Mouse (Mus musculus): ENCODE data around the gene Ppp4r1.

The Ppp4r1 gene

DNA sequence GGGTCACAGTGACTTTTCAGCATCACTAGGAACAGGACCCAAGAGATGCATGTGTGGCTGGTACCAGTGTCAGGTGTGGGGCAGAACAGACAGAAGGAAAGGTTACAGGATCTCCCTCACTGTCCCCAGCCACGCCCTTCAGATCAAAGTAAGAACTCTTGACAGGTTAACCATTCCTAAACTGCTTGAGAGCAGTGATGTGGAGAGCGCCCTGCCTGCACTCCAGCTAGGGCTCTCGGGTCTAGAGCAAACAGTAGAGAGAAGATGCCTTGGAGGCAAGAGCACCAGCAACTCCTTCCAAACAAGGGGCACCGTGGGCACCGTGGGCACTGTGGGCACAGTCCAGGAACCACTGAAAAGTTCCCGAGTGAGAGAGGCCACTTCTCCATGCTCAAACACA is 71.0 kb downstream of the Ppp4r1 start:
- no peak for DNase-seq (ENCODE audit: low read depth, low spot score)

DNA sequence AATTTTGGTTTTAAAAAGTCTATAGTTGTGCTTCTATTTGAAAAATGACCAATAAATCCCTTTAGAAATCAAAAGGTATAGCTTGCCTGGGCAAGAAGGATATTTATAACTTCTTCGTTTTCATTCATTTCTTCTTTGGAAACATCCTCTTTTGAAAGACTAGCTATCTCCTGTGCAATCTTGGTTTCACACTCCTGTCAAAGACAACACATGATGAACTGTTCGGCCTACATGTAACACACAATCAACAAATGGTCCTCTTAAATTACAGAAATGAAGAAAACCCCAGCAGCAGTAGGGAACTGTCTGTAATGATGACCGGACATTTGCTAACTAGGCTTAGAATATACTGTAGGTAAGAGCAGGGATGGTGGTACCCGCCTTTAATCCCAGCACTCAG is 71.6 kb downstream of the Ppp4r1 start:
- no peak for DNase-seq (ENCODE audit: low read depth, low spot score)

DNA sequence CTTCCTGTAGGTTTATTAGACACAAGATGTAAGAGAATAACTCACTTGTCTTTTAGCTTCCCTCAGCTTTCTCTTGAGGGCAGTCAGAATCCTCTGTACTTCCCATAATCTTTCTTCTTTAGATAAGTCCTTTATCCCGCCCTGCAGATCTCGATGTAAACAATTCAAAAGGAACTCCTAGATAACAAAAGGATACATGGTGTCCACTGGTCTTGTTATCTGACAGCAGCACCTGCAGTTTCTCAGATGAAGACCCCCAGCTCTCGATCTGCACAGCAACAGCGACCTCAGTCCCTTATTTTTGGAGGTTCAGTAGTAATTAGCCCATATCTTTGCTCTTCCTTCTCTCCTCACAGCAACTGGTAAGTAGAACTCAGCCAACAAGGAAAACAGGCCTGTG is 75.2 kb downstream of the Ppp4r1 start:
- DNase-seq (ENCODE audit: low read depth, low spot score), result no peak

DNA sequence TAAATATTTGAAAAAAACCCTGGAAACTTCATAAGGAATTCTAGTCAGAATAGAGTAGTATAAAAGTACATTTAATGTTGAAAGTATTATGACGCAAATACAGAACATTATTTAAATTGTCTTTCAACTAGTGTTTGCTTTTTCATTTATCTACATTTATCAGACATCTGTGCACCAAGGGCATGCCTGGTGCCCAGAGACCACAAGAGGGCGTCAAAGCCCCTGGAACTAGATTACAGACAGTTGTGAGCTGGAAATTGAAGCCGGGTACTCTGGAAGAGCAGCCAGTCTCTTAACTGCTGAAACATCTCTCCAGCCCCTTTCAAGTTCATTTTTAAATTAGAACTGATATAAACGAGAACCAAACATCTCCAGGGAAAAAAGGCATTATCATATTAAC is 80.2 kb downstream of the Ppp4r1 start:
- DNase-seq (ENCODE audit: low read depth, low spot score), result no peak

GRCm38 (mm10) chr17:65863830-65864229 is 81.5 kb downstream of the Ppp4r1 start:
- DNase-seq (ENCODE audit: low read depth, low spot score), result no peak

GRCm38 (mm10) chr17:65864742-65865141 is 82.4 kb downstream of the Ppp4r1 start:
- DNase-seq (ENCODE audit: low read depth, low spot score), result no peak

GRCm38 (mm10) chr17:65865265-65865664 is 82.9 kb downstream of the Ppp4r1 start:
- DNase-seq (ENCODE audit: low read depth, low spot score), result no peak

DNA sequence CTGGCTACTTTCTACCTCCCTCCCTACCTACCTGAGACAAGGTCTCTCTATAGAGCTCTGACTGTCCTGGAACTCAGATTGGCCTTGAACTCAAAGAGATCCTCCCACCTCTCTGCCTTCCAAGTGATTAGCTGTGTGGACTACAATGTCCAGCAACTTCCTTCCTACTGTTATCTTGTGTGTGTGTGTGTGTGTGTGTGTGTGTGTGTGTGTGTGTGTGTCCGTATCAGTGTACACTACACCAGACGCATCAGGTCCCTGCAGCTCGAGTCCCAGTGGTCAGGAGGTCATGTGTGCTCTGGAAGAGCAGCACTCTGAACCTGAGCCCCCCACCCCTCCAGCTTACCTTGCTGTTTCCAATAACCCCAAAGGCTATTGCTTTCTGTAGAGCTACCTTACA is 83.8 kb downstream of the Ppp4r1 start:
- DNase-seq (ENCODE audit: low read depth, low spot score), result no peak

DNA sequence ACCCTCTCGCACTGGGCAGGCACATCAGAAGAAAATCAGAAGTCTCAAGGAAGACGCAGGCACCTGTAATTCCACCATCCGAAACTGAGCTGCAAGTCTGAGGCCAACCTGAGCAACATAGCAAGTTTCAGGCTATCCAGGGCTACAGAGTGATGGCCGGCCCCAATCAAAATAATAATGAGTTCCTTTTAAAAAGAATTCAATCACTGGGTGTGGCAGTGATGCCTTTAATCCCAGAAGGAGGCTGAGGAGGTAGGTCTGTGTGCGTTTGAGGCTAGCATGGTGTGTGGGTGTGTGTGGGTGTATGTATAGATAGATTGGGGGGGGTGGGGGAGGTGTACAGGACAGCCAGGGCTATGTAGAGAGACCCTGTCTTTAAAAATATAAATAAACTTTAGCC is 85.6 kb downstream of the Ppp4r1 start:
- DNase-seq (ENCODE audit: low read depth, low spot score), result no peak

- no peak for DNase-seq (ENCODE audit: low read depth, low spot score)
Observed at GRCm38 (mm10) chr17:65869720-65870119, 87.3 kb downstream of the Ppp4r1 start.

DNA sequence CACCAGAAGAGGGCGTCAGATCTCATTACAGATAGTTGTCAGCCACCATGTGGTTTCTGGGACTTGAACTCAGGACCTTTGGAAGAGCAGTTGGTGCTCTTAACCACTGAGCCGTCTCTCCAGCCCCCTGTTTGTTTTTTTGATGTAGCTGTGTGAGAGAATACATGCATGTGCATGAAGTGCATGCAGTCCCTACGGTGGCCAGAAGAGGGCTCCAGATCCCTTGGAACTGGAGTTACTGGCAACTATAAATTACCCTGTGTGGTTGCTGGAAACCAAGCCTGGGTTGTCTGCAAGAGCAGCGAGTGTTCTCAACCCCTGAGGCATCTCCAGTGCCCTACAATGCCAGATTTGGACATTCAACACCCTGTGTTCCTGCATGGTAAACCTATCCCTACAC is 87.8 kb downstream of the Ppp4r1 start:
- DNase-seq (ENCODE audit: low read depth, low spot score), result no peak

GRCm38 (mm10) chr17:65871641-65872041 is 89.3 kb downstream of the Ppp4r1 start:
- DNase-seq (ENCODE audit: low read depth, low spot score), result no peak

- DNase-seq (ENCODE audit: low read depth, low spot score), result no peak
Observed at GRCm38 (mm10) chr17:65872051-65872450, 89.7 kb downstream of the Ppp4r1 start.

- no peak for DNase-seq (ENCODE audit: low read depth, low spot score)
Observed at GRCm38 (mm10) chr17:65872652-65873051, 90.3 kb downstream of the Ppp4r1 start.

- DNase-seq (ENCODE audit: low read depth, low spot score), result no peak
Observed at GRCm38 (mm10) chr17:65873156-65873555, 90.8 kb downstream of the Ppp4r1 start.

DNA sequence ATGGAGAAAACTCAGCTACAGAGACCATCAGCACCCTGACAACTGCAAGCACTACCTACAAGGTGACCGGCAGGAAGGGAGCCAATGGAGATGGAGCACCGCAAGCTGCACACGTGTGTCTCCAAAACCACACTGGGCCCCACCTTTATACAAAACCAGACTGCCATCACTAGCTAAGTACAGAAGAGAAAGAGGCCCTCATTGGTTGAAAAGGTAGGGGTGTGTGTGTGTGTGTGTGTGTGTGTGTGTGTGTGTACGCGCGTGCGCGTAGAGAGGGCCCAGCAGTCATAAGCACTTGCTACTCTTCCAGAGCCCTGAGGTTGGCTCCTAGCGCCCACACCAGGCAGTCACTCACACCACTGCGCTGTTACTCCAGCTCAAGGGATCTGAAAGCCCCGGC is 91.5 kb downstream of the Ppp4r1 start:
- DNase-seq (ENCODE audit: low read depth, low spot score), result no peak

- DNase-seq (ENCODE audit: low read depth, low spot score), result no peak
Observed at GRCm38 (mm10) chr17:65877026-65877425, 94.7 kb downstream of the Ppp4r1 start.

GRCm38 (mm10) chr17:65884061-65884669 is 101.8 kb downstream of the Ppp4r1 start:
- DNase-seq (ENCODE audit: low read depth, low spot score), result no peak

DNA sequence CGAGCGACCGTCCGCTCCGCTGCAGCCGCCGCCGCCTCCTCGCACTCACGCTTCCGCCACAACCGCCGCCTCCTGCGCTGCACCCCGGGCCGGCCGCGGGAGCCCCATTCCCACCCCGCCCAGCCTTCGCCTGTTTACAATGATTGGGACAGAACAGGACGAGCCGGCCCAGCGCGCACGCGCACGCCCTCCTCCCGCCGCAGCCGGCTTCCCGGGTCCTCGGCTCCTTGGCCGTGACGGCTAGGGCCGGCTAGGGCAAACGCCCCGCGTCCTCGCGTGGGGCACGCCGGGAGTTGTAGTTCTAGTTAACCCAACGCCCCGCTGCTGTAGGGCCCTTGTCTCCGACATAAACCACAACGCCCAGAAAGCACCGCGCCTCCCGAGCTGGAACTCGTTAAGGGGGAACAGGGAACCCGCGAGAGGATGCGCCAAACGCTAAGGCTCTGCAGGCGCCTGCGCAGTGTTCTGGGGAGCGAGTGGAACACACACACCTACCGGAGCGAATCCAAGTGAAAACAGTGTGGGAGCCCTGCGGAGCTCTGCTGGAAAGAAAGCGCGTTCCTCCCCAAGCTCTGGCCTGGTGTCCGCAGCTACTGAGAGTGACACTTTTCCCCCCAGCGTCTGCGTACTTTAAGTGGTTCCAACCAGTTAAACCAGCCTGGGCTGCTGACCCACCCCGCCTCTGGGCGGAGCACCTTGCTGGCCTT is 102.5 kb downstream of the Ppp4r1 start:
- peak; percentile 99 for DNase-seq (ENCODE audit: low read depth, low spot score)

- DNase-seq (ENCODE audit: low read depth, low spot score), result no peak
Observed at GRCm38 (mm10) chr17:65885398-65885696, 103.0 kb downstream of the Ppp4r1 start.

- no peak for DNase-seq (ENCODE audit: low read depth, low spot score)
Observed at GRCm38 (mm10) chr17:65885697-65886529, 103.5 kb downstream of the Ppp4r1 start, which contains the start of gene Ralbp1. TSS of gene Ralbp1 (minus strand) at chr17:65885798.

DNA sequence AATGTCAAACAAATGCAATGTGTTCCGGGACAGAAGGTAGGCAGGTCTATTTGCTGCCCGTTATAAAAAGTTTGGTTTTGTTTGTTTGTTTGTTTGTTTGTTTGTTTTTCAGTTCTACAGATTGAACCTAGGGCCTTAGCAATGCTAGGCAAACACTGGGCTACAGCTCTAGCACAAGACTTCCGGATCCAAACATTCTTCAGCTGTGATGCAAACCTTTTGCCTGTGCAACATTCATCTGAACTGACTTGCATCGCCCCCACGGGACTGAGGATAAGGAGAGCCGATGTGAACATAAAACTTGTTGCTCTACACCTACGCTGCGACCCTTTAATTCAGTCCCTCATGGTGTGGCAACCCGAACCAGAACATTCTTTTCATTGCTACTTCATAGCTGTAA is 104.2 kb downstream of the Ppp4r1 start:
- DNase-seq (ENCODE audit: low read depth, low spot score), result no peak

DNA sequence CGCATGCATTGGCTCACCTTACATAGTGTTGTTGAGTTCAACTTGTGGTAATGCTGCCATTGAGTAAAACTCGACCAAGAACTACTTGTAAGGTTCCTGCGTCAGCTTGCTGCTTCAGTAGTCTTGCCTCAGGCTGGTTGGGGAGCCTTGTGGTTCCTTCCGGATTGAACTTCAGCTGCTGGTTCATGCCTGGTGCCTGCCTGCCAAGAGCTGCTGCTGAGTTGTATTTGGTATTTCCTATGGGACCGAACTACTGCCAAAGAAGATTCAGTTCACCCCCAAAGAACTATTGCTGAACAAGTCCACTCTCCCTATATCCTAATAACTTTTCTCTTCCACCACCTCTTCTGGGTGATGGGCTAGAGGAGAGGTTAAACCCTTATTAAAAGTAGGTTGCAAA is 107.1 kb downstream of the Ppp4r1 start:
- DNase-seq (ENCODE audit: low read depth, low spot score), result no peak
